ENCODE assay signal across 7 mouse cellular contexts in the genomic region with DNA sequence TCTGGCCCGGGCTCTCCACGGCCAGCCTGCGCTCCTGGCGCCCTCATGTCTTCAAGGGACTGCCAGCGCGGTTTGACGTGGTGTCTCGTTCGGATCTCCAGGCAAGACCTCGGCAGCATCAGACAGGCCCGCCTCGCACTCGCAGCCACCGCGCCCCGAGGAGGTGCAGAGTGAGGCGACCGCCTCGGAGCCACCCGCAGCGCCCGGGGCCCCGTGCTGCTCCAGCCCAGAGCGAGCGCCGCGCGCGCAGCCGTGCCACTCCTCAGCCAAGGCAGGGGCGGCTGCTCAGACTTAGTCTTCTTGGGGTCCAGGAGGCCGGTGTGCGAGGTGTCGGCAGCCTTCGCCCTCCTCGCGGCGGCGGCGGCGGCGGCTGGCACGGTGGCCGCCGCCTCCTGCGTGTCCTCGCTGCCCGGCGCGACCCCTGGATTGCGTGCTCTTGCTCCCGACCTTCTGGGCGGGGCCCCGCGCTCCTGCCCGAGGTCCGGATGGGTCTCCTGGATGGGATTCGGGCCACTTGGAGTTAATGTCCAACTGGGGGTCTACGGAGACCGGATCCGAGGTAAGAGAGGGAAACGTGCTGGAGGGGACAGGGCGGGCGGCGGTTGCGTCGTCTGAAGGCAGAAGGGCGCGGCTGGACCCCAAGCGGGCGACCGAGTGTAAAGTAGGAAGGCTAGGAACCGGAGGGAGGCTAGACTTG. TPM values are rescaled to one million over a fixed set of nuclear protein-coding genes. Genes with fewer than 3 reads are reported as not detected.
DNase-seq lines count a peak whose midpoint lies in the region; ATAC-seq and TF ChIP-seq lines count a peak whose summit lies in the region.

A gene (plus strand): TSS at position 291 of the 697 bp plus-strand sequence.

- no peaks in the 10 kb centered on the region for H3K9me3 ChIP-seq in heart, embryonic 13.5 days
- H3K9me3 ChIP-seq in limb, embryonic 11.5 days (ENCODE audit: control insufficient read depth, low read length) = no peaks in the 10 kb centered on the region
- H3K9me3 ChIP-seq in neural tube, embryonic 12.5 days = no peaks in the 10 kb centered on the region

- WGBS in lung, adult 2 months = 1% methylated on average over 73 of the region's 73 CpGs
- WGBS in heart, embryonic 13.5 days = under 1% methylated on average over 65 of the region's 73 CpGs
- WGBS in limb, embryonic 11.5 days = under 1% methylated on average over 73 of the region's 73 CpGs
- under 1% methylated on average over 73 of the region's 73 CpGs for WGBS in neural tube, embryonic 12.5 days

- H3K4me3 ChIP-seq in lung, adult 2 months (replicated peaks; ENCODE audit: extremely low read depth, low read depth, low read length) = peak within 1 kb of the TSS; percentile 62
- H3K4me3 ChIP-seq in heart, embryonic 13.5 days = peak within 1 kb of the TSS; percentile 65
- peak within 1 kb of the TSS; percentile 53 for H3K4me3 ChIP-seq in limb, embryonic 11.5 days (ENCODE audit: low read depth, low read length)
- H3K4me3 ChIP-seq in neural tube, embryonic 12.5 days = peak within 1 kb of the TSS; percentile 49

- no peak within 1 kb of the TSS for H3K27ac ChIP-seq in heart, embryonic 13.5 days (replicated peaks)
- no peak within 1 kb of the TSS; the same call in 1 of the 2 replicates for H3K27ac ChIP-seq in limb, embryonic 11.5 days (replicated peaks; ENCODE audit: low read depth, low read length)
- H3K27ac ChIP-seq in neural tube, embryonic 12.5 days = no peak within 1 kb of the TSS

- TF ChIP-seq POLR2A in lung, adult 2 months (IDR thresholded peaks at IDR 0.05; ENCODE audit: borderline replicate concordance, extremely low read depth, low read depth, low read length) = no peak

- no peaks in the 10 kb centered on the region for H3K36me3 ChIP-seq in heart, embryonic 13.5 days
- no peaks in the 10 kb centered on the region for H3K36me3 ChIP-seq in limb, embryonic 11.5 days (ENCODE audit: control insufficient read depth, insufficient read depth, low read length)
- no peaks in the 10 kb centered on the region for H3K36me3 ChIP-seq in neural tube, embryonic 12.5 days

- DNase-seq in lung, adult 2 months = peak; percentile 25
- DNase-seq in lung, adult 18-20 months = no peak
- peak; percentile 40 for DNase-seq in embryo, embryonic 10 days (ENCODE audit: low spot score)
- peak; percentile 71 for DNase-seq in limb, embryonic 11.5 days (ENCODE audit: low spot score)

- H3K9ac ChIP-seq in heart, embryonic 13.5 days = peak within 1 kb of the TSS; percentile 78
- peak within 1 kb of the TSS; percentile 66 for H3K9ac ChIP-seq in limb, embryonic 11.5 days (ENCODE audit: low read length)
- peak within 1 kb of the TSS; percentile 44 for H3K9ac ChIP-seq in neural tube, embryonic 12.5 days

- H3K4me1 ChIP-seq in lung, adult 2 months (ENCODE audit: control insufficient read depth, insufficient read depth, low read length) = peaks cover 3% of the 10 kb centered on the region; the same call in 1 of the 2 replicates
- H3K4me1 ChIP-seq in heart, embryonic 13.5 days = peaks cover 53% of the 10 kb centered on the region
- H3K4me1 ChIP-seq in limb, embryonic 11.5 days (ENCODE audit: control insufficient read depth, insufficient read depth, low read length) = peaks cover 36% of the 10 kb centered on the region
- peaks cover 35% of the 10 kb centered on the region for H3K4me1 ChIP-seq in neural tube, embryonic 12.5 days

- H3K4me2 ChIP-seq in heart, embryonic 13.5 days = peak within 1 kb of the TSS; percentile 98
- H3K4me2 ChIP-seq in limb, embryonic 11.5 days (ENCODE audit: low read depth, severe bottlenecking) = peak within 1 kb of the TSS; percentile 95
- H3K4me2 ChIP-seq in neural tube, embryonic 12.5 days (replicated peaks) = peak within 1 kb of the TSS; percentile 98

- ATAC-seq in heart, embryonic 13.5 days (ENCODE audit: extremely low read depth, insufficient number of reproducible peaks, low FRiP score, low TSS enrichment) = no peak
- ATAC-seq in limb, embryonic 11.5 days (ENCODE audit: insufficient number of reproducible peaks, low FRiP score, low TSS enrichment, low read depth) = no peak
- peak; percentile 48; the same call in 1 of the 2 replicates for ATAC-seq in neural tube, embryonic 12.5 days (ENCODE audit: low FRiP score, low read depth)
- no peak for ATAC-seq in erythroblast, adult 5-6 weeks (replicated peaks; ENCODE audit: low FRiP score, poor library complexity, severe bottlenecking)

- H3K27me3 ChIP-seq in heart, embryonic 13.5 days (replicated peaks) = peaks cover 100% of the 10 kb centered on the region
- H3K27me3 ChIP-seq in limb, embryonic 11.5 days (ENCODE audit: control insufficient read depth, insufficient read depth, low read length) = peaks cover 74% of the 10 kb centered on the region
- peaks cover 86% of the 10 kb centered on the region for H3K27me3 ChIP-seq in neural tube, embryonic 12.5 days (replicated peaks)

- TF ChIP-seq CTCF in lung, adult 2 months (IDR thresholded peaks at IDR 0.05; ENCODE audit: insufficient read depth, low read length) = no peak

RNA-seq across cellular contexts. Expression of the gene that starts here (rescaled TPM):
- polyA plus RNA-seq in lung, adult 2 months (2012; rRNA removed) = 3.3 and 3.4 TPM in 2 replicates
- 0.17 and 0.34 TPM in 2 replicates for polyA plus RNA-seq in heart, embryonic 13.5 days (2015; fragmentation: Nextera tagmentation; extraction: Ambion mirVana)
- polyA plus RNA-seq in limb, embryonic 11.5 days (2014; fragmentation: Nextera tagmentation; extraction: Ambion mirVana) = 1.2 TPM in 2 replicates
- polyA plus RNA-seq in neural tube, embryonic 12.5 days (2016; fragmentation: Nextera tagmentation; extraction: Ambion mirVana) = 0.32 and 0.43 TPM in 2 replicates
- not detected in 2 replicates for total RNA-seq in erythroblast, adult 5-6 weeks (2015; ENCODE audit: low replicate concordance)
- total RNA-seq in erythroblast, adult 5-6 weeks (2017; ENCODE audit: low replicate concordance) = not detected in 2 replicates

Comparison
In these comparisons a context has a peak if more than half of its experiments do, and no peak if none do; other contexts are left out.
1. DNase-seq: peak in lung, adult 2 months (single experiment), embryo, embryonic 10 days (single experiment) and limb, embryonic 11.5 days (single experiment); none in lung, adult 18-20 months (0 of 2).
2. Peak in ATAC-seq, H3K4me3 ChIP-seq, H3K9ac ChIP-seq and H3K4me2 ChIP-seq in neural tube, embryonic 12.5 days; RNA of the gene not detected or under 1 TPM.
3. Peak in every context shown above with its lines, with median percentiles within 50 percentile points of each other: H3K4me3 ChIP-seq, H3K4me2 ChIP-seq and H3K9ac ChIP-seq.